Mouse (Mus musculus): ENCODE data around the gene Pla2g16.

Gene Pla2g16

DNA sequence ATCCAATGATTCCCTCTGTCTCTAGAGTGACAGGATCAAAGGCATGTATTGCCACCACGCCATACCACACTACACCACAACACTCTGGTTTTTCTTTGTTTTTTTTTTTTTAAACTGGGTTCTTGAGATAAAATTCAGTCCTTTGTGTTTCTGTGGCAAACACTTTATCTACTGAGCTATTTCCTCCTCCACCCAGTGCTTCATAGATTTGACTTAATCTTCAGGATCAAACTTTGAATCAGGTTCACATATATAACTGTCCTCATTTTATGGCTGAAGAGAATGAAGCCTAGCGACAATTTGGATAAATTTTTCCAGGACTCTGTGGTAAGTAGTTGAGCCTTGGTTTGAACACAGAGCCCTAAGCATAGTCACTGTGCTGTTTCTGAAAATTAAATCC, 6.4 kb downstream of the Pla2g16 start:
- DNase-seq (ENCODE audit: low read depth, low spot score): no peak

DNA sequence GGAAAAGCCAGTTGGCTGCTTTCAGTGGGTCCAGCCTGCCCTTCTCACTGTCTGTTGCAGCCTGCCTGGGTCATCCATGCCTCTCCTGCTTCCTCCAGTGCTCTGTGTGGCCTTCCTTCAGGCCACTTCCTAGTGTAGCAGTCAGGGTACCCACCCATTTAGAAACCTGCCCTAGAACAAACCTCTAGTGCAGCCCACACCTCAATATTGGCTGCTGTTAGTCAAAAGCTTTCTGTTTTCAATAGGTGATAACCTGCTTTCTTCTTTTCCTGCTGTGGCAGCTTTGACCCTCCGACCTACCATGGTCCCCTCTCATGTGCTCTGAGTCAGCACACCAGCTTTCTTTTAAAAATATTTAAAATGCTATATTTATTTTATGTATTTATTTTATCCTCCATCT, 7.2 kb downstream of the Pla2g16 start:
- no peak for DNase-seq (ENCODE audit: low read depth, low spot score)

DNA sequence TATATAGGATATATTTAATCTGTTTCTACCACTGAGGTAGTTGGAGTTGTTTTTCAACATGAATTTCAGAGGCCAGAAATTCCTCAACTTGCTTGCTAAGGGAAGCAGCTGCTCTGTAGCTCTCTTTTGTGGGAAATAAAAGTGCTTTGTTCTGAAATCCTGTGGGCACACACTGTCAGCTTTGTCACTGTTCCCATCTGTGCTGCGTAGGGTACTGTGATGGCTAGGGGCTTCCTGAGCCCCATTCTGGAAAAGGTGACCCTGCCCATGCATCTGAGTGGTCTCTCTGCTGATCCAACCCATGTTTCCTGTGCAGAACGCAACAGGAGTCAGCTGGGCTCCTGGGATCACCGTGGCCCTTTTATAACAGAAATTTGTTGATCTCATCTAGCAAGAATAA, 9.6 kb downstream of the Pla2g16 start:
- DNase-seq (ENCODE audit: low read depth, low spot score): no peak

DNA sequence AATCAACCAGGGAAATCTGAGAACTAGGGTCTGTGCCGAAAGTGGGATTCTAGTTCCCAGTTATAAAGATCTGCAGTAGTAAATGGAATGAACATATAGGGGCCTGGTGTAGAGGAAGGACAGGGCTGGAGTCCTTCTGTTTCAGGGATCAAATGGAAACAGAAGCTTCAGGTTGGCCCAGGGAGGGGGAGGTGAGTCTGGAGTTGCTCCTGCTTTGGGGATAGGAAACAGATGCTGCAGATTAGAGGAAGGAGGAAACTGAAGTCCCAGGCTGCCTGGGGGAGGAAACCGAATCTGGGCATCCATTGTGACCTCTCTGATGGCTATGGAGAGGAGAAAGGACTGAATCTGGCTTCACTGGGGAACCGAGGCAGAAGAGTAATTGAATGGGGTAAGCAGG, 11.1 kb downstream of the Pla2g16 start:
- peak; percentile 8 for DNase-seq (ENCODE audit: low read depth, low spot score)

DNA sequence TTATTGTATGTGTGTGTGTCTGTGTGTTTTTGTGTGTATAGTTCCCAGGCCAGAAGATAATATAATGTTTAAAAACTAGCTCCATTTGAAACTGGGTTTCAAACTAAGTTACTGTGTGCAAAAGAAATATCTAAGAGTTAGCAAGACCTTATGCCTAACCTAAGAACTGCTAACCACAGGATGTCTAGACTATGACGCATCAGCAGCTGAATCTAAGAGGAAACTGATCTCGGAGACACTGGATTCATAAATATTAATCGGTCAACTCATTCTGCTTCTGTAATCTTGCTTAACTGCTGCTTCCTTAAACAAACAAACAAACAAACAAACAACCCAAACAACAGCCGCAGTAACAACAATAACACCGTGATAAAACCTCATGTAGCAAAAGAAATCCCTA, 12.4 kb downstream of the Pla2g16 start:
- DNase-seq (ENCODE audit: low read depth, low spot score): no peak

DNA sequence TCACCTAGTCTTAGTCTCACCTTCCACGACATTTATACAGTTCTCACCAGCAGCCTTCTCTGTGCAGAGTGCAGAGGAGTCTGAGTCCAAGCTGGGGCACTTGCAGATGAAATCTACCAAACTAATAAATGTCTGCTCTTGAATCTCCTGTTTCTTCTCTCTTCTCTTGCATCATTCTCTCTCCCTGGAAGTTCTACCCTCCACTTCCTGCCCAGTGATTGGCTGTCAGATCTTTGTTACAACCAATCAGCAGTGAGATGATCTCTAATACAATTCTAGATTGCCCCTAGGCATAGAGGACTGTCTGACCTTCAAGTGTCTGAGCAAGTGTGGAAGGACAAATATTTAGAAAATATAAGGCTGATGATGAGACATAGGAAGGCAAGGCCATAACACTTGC, 18.9 kb downstream of the Pla2g16 start:
- DNase-seq (ENCODE audit: low read depth, low spot score): no peak

DNA sequence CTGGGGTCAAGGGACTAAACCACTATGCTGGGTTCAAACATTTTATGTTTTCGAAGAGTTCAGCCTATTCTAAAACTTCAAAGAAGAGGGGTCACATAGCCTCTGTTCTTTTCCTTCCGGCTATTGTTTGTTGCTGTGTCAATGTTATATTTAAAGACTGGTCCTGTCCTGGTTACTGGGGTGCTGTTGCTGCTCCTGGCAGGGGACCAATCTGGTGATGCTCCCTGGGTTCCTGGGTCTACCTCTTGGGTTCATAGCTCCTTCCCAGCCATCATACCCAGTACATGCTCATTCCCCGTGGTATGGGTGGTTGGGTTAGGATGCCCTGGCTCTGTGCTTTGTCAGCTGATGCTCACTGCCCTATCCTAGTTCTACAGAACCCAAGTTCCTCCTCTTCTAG, 20.5 kb downstream of the Pla2g16 start:
- DNase-seq (ENCODE audit: low read depth, low spot score): no peak

DNA sequence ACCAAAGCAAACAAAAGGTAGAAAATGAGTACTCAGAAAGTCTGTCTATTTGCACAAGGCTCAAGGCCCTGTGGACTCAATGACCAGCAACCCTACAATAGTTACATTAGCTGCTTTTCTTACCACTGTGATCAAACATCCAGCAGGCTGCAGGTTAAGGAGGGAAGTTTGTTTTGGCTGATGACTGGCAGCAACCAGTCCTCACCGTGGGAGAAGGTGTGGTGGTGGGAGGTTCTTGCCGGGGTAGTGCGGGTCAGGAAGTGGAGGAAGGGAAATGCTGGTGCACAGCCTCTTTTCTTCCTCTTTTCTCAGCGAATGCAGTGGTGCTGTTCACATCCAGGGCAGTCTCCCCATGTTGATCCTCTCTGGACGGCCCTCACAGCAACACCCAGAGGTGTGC, 23.8 kb downstream of the Pla2g16 start:
- no peak for DNase-seq (ENCODE audit: low read depth, low spot score)

DNA sequence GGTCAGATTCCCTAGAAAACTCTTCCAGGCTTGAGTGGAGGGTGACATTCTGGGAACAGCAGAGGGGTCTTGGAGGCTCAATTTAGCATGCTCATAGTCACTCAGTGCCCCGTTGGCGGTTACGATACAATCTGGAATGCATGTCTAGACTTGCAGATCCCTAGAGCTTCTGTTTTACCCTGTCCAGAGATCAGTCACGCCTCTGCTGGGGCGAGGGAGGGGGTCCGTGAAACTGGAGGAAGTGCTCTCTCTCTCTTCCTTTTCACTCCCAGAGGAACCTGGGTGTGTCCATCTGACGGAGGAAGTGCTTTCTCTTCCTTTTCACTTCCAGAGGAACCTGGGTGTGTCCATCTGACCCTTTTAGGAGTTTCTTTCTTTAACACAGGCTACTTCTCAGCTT, 25.8 kb downstream of the Pla2g16 start:
- DNase-seq (ENCODE audit: low read depth, low spot score): peak; percentile 13

DNA sequence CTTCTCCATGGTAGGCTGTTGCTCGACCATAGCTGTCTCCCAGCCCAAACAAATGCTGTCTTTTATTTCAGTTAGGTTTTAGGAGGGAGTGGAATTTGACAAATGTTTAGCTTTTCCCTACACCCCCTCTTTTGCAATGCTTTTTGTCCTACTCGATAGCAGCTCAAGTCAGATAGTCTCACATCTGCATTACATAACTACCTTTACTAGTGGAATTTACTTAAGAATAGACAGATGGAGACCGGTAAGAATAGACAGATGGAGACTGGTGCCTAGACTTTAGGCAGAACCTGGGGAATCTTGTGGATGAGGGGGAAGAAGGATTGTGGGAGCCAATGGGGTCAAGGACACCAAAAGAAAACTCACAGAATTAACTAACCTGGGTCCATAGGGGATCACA, 26.3 kb downstream of the Pla2g16 start:
- no peak for DNase-seq (ENCODE audit: low read depth, low spot score)

DNA sequence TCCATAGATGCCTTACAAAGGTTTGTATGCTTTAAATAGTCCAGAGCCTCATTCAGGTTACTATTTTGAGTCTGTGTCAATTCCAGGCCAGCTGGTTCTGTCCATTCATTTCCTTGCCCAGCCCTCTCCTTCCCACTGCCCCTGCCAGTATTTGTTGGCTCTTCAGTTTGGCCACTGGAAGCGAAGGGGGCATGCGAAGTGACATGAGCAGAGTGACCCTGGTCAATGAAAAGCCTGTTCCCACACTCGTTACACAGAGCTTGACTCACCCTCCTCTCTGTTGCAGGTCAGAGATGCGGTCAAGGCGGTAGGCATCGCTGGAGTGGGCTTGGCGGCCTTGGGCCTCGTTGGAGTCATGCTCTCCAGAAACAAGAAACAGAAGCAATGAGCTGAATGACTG, 28.0 kb downstream of the Pla2g16 start:
- DNase-seq (ENCODE audit: low read depth, low spot score): no peak

DNA sequence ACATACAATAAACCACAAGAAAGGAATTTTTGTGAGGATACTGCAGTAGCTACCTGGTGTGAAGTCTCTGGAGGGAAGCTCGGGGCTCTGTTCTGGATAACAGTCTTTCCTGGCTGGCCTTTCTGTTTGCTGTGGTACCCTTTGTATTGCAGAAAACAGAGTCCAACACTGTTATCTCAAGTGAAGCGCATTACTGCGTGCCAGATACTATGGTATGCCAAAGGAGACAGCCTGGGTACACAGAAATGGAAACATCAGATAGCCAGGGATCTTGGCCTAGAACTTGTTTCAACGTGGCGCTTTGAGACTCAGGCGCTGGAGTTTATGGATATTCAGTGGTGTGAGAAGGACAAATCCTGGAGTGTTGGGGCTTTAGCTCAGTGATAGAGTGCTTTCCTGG, 28.5 kb downstream of the Pla2g16 start:
- no peak for DNase-seq (ENCODE audit: low read depth, low spot score)

DNA sequence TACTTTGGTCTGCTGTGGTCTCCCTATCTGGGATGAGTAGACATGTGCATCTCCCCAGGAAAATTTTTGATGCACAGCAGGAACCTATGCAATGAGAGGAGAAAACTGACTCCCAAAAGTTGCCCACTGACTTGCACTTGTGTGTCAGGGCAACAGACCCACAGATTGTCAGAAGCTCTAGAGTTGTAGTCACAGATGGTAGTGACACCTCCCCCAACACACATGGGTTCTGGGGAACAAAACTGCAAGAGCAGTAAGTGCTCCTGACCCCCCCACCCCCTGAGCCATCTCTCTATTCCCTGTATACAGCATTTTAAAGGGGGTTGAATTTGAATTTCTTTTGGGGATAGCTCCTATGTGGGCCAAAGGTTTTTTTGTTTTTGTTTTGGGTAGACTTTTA, 33.5 kb downstream of the Pla2g16 start:
- no peak for DNase-seq (ENCODE audit: low read depth, low spot score)

DNA sequence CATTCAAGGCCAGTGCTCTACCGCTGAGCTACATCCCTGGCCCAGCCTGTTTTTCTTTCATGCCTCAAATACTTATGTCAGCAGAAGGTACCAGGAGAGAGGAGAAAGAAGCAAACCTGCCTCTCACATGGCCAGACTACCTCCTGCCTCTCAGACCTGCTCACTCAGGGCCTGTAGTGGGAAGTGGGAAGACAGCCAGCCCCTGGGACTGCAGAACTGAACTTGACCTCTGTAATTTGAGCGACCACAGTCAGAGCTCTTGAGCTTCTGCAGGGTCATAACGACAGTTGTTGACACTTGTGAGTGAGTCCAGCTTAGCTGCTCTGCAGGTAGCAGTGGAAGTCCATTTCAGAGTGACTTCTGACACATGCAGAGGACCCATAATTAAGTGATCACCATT, 34.8 kb downstream of the Pla2g16 start:
- no peak for DNase-seq (ENCODE audit: low read depth, low spot score)

DNA sequence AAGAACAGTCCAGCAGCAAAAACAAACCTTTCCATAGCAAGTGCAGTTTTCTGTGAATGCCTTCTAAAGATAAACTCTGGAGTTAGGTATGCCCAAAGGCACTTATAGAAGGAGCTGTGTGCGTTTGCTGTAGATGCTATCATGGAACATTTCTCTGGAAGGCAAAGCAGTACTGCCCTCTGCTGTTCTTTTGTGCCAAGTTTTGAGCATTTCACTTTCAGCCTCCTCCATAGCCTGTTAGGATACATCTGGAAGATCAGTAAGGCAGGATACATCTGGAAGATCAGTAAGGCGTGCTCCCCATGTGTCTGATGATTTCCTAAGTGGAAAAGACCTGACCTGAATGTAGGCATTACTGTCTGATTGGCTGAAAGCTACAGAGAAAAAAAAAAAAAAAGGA, 38.3 kb downstream of the Pla2g16 start:
- DNase-seq (ENCODE audit: low read depth, low spot score): peak; percentile 47

DNA sequence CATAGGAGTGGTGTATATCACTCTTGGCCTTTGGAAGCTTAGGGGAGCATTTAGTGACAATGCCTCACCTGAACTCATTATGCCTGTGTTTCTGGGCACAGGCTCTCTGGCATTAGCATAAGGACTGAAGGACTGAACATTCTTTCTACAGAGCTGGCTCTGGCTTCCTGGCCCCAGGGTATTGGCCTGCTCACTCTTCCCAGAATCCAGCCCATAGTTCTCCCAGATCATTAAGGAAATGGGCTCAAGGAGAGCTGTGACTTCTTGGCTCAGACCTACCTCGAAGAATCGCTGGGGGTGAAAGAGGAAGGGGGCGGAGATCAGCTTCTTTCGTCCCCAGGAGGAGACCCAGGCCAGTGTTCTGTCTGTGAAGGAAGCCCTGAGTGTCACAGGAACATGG, 41.2 kb downstream of the Pla2g16 start:
- no peak for DNase-seq (ENCODE audit: low read depth, low spot score)

DNA sequence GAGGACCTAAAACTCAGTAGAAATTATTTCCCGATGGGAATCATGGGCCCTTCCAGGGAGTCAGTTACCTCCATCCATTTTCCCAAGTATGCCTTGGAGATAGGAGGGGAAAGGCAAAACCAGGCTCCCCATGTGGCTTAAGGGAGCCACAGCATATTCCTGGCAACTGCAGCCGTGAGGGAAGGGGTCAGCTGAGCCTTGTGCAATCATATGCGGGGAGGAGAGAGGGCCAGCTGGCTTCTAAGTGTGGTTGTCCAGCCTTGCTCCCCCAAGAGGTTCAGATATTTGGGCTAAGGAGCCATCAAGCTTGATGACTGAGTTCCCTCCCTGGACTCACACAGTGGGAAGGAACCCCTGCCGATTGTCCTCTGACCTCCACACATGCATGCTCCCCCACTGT, 44.3 kb downstream of the Pla2g16 start:
- DNase-seq (ENCODE audit: low read depth, low spot score): no peak

DNA sequence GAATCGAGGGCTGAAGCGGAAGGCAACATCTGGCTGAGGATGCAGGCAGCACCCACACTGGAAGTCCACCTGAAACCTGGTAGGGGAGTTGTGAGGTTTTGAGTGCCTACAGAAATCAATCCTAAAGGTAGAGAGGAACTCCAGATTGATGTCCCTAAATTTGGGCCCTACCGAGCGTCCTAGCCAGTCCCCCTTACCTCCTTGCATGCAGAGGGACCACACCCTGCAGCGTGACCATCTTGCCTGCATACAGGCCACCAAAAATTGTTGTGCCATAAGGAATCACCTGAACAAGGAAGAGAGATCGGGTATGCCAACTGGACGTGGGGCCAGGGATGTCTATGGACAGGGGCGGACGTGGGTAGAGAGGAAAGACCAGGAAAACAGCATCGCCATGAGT, 46.8 kb downstream of the Pla2g16 start:
- no peak for DNase-seq (ENCODE audit: low read depth, low spot score)

DNA sequence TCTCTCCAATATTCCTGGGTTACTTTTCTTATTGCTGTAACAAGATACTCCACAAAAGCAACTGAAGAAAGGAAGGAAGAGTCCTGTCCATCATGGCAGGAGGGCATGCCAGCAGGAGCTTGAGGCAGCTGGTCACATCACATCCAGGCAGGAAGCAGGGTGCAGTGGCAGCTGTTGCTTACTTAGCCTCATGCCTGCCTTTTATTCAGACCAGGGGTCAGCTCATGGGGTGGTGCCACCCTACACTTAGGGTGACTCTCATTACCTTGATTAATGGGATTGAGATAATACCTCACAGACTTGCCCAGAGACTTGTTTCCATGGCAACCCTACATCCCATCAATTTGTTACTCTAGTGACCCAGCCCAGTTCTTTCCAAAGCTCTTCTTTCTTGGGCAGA, 47.8 kb downstream of the Pla2g16 start:
- DNase-seq (ENCODE audit: low read depth, low spot score): no peak

DNA sequence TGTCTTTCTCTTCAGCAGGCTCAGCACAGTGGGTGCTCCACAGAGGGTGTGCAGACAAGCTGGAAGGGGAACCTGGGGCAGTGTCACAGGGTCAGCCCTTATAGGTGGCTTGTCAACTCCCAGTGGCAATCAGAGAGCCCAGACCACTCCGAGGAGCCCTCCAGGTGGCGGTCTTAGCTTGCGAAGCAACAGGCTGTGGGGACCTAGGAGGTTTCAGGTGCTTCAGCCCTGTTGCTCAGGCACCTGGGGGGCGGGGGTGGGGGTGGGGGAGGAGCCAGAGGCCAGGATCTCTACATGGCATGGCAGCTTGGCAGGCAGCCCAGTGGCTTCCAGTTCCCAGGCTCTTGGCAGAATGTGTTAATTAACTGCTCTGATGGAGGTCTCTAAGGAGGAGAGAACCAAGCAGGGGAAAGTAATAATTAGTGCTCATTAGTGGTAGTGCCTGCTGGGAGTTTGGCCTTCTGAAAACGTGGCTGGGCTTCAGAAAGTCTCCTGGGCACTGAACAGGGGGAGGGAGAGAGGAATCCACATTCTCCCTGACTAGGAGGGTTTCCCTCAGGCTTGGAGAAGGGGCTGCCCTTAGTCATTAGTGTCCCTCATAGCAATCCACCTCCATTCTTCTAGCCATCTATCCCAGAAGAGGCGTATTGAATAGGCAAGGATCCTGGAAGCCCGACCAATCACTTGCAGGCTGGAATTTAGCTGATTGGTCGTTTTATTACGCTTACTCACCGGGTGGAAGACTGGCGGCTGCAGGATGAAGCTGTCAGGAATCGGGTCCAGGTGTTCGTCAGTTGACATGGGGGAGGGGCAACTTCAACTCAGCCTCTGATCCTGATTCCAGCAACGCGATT, 48.9 kb downstream of the Pla2g16 start:
- peak; percentile 41 for DNase-seq (ENCODE audit: low read depth, low spot score)

DNA sequence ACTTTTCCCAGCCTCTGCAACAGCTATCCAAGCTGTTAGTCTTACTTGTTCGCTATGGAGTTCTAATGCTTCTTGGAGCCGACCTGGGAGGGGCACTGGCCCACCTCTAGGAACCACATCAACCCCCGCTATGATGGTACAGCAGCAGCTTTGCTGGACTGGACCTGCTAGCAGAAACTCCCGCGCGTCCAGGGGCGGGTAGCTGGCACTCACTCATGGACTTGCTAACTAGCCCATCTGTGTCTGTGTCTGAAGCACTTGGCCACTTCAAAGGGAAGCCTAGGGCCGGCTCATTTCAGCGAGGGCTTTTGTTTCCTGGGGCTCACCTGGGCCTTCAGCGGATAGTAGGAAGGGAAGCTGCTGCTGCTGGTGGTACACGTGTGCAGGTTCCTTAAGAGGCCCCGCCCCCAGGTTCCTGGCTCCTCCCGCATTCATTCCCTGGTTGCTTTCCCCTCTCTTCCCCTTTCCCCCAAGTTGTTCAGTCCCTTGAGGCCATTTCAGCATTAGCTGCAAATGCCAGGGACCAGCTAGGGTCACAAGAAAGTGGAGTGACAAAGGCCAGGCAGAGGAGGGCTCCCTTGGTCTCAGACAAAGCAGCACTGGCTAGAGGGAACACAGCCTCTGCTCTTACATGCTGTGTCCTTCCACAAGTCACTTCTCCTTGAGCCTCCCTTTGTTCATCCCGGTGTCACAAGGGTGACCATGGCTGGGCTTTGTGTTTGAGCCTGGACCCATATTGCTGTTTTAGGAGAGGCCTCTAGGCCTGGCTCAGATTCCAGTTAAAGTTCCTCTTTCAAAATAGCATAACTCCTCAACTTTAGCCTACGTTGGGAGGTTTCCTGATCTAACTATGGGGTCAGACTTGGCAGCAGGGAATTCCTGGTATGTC, 49.8 kb downstream of the Pla2g16 start, which contains the start of gene Lgals12:
Gene Lgals12 (minus strand): TSS at position 393 of the 889 bp plus-strand sequence.
- peak; percentile 9 for DNase-seq (ENCODE audit: low read depth, low spot score)

DNA sequence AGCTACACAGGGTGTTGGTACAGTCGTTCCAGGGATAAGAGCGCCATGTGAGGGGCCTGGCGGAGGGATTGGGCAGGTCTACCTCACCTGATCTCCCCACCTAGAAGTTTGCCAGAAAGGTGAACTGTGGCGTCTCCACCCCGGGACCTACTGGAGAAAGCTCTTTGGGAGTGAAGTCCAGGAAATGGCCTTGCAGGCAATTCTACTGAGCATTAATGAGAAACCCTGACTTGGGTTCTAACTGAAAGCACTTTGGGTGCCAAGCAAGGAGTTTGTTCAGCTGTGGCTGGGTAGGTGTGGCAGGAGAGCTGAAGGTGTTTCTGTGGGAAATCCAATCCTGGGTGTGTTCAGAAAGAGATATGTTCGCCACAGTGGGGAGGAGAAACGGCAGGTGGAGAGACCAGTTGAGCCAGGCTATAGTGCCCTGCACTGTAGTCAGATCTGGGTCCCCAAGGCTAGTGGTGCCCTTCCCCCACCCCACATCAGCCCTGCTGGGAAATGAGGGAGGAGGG, 50.5 kb downstream of the Pla2g16 start:
- no peak for DNase-seq (ENCODE audit: low read depth, low spot score)
